Mouse (Mus musculus) kidney, embryonic 16.5 days (tissue): ENCODE measurements around the gene Ccn6. TPM values are rescaled to one million over a fixed set of nuclear protein-coding genes. Genes with fewer than 3 reads are reported as not detected.

Experiments used
- polyA plus RNA-seq: library from polyadenylated mRNA; unstranded; fragments of >200 nt; fragmentation: Nextera tagmentation; extraction: Ambion mirVana; gene quantifications from 2 replicates; pipeline ENCODE4 v1.2.1, GENCODE M21; 2015

Ccn6 gene
- polyA plus RNA-seq, 1 experiment from 2014 or later: 0.46 TPM

Other genes with a start within 250 kb of the Ccn6 start
- 72.3 and 78.7 TPM in 2 replicates for gene Lama4, start 198.3 kb downstream of the Ccn6 start, polyA plus RNA-seq
- 10.5 and 13.0 TPM in 2 replicates for gene Fam229b, start 29.9 kb downstream of the Ccn6 start, polyA plus RNA-seq
- gene Tube1, start 29.8 kb downstream of the Ccn6 start, polyA plus RNA-seq: 16.1 and 17.5 TPM in 2 replicates
- gene Fyn, start 205.1 kb upstream of the Ccn6 start, polyA plus RNA-seq: 22.4 and 26.1 TPM in 2 replicates